Mouse (Mus musculus) ES-E14 (cell line): ENCODE data around the gene Zfand6. TPM values are rescaled to one million over a fixed set of nuclear protein-coding genes. Genes with fewer than 3 reads are reported as not detected.

ENCODE experiments used
- DNase-seq: peaks from one replicate; pipeline ENCODE4 v3.0.0-alpha.2; 2013; ENCODE audit warnings: low read depth, low spot score
- H3K27ac ChIP-seq: 2 replicates; pipeline ENCODE4 v1.5.1; 2012; ENCODE audit warnings: low read depth, mild to moderate bottlenecking, low read length, moderate library complexity, mixed read lengths; ENCODE audit not compliant: poor library complexity, insufficient read depth, severe bottlenecking
- H3K36me3 ChIP-seq: 2 replicates; pipeline ENCODE4 v1.6.1; 2012; ENCODE audit warnings: mild to moderate bottlenecking, low read length, moderate library complexity, mixed read lengths; ENCODE audit not compliant: control insufficient read depth, poor library complexity, insufficient read depth, severe bottlenecking
- H3K4me1 ChIP-seq, 2 experiments: fragments of 150-350 bp in 1 of 2; sonication (generic) in 1 of 2; 2 replicates each; pipeline ENCODE4 v1.6.1; 2012; ENCODE audit warnings: low read length in 2 of 2, mild to moderate bottlenecking in 1 of 2, mixed read lengths in 1 of 2; ENCODE audit not compliant: control insufficient read depth in 2 of 2, insufficient read depth in 2 of 2, poor library complexity in 1 of 2
- H3K4me3 ChIP-seq, 2 experiments: fragments of 150-350 bp in 1 of 2; sonication (generic) in 1 of 2; 2 replicates each; pipeline ENCODE4 v1.5.1; 2012; ENCODE audit warnings: low read length in 2 of 2, low read depth in 1 of 2, mild to moderate bottlenecking in 1 of 2, mixed read lengths in 1 of 2; ENCODE audit not compliant: insufficient read depth in 1 of 2, poor library complexity in 1 of 2, severe bottlenecking in 1 of 2
- H3K9ac ChIP-seq: 2 replicates; pipeline ENCODE4 v1.6.1; 2012; ENCODE audit warnings: low read depth, mild to moderate bottlenecking, low read length, mixed read lengths; ENCODE audit not compliant: poor library complexity, insufficient read depth, severe bottlenecking
- H3K9me3 ChIP-seq: fragments of 150-350 bp; sonication (generic); 2 replicates; pipeline ENCODE4 v1.6.1; 2012; ENCODE audit warnings: low read depth, mild to moderate bottlenecking, low read length; ENCODE audit not compliant: control insufficient read depth, insufficient read depth
- CHD2 ChIP-seq: IDR thresholded peaks from 2 replicates; pipeline ENCODE4 v1.6.1; 2014; ENCODE audit warnings: mild to moderate bottlenecking, low read depth, low read length, inconsistent platforms
- HCFC1 ChIP-seq: IDR thresholded peaks from 2 replicates; pipeline ENCODE4 v1.6.1; 2012; ENCODE audit warnings: low read length, inconsistent platforms, borderline replicate concordance; ENCODE audit not compliant: insufficient read depth
- MAFK ChIP-seq: IDR thresholded peaks from 2 replicates; pipeline ENCODE4 v1.6.1; 2014; ENCODE audit warnings: mild to moderate bottlenecking, low read depth, low read length, inconsistent platforms; ENCODE audit not compliant: insufficient read depth
- ZC3H11A ChIP-seq: IDR thresholded peaks from 2 replicates; pipeline ENCODE4 v1.6.1; 2012; ENCODE audit warnings: low read depth, mild to moderate bottlenecking, inconsistent platforms, low read length, borderline replicate concordance
- ZNF384 ChIP-seq: IDR thresholded peaks from 2 replicates; pipeline ENCODE4 v1.6.1; 2012; ENCODE audit warnings: low read depth, low read length, inconsistent platforms
- in situ Hi-C, 2 experiments: fragments of 600-800 bp; cut with MboI; formaldehyde crosslinking; loops; one replicate each; pipeline ENCODE4 v1.15.1; 2025; ENCODE audit warnings: low sequenced_read_pairs in 2 of 2, inconsistent platforms in 1 of 2; ENCODE audit not compliant: unreplicated experiment in 2 of 2
- total RNA-seq: library from RNA; depleted of rRNA; stranded (reverse); fragments of 300-350 nt; gene quantifications from 2 replicates; pipeline ENCODE4 v1.2.3, GENCODE M21; 2012; rRNA removed

The Zfand6 gene
- total RNA-seq, 1 experiment, result 47.9 TPM

GRCm38 (mm10) chr7:84578841-84579240 lies 110.9 kb downstream of the Zfand6 start:
- Histone ChIP-seq H3K36me3 (no peaks in the 10 kb centered on the region), H3K9me3 (no peaks in the 10 kb centered on the region), H3K27ac (no peak overlapping the region), H3K4me1 (peaks cover 0 to 3% of the 10 kb centered on the region in 2 experiments; a peak in 1 of 4 replicates), H3K9ac (no peak overlapping the region), H3K4me3 (no peak overlapping the region)
- DNase-seq, result peak; percentile 4
- in situ Hi-C loops, result no loop called here
- TF ChIP-seq ZC3H11A (no peak), CHD2 (no peak), HCFC1 (no peak), MAFK (no peak), ZNF384 (no peak)

GRCm38 (mm10) chr7:84577034-84577433 lies 112.7 kb downstream of the Zfand6 start:
- no peaks in the 10 kb centered on the region for H3K36me3 ChIP-seq
- no peak overlapping the region for H3K9ac ChIP-seq
- no peak overlapping the region for H3K4me3 ChIP-seq
- DNase-seq, result no peak
- peaks cover 0 to 3% of the 10 kb centered on the region in 2 experiments; a peak in 1 of 4 replicates for H3K4me1 ChIP-seq
- H3K9me3 ChIP-seq, result no peaks in the 10 kb centered on the region
- no peak overlapping the region for H3K27ac ChIP-seq
- TF ChIP-seq MAFK, result no peak
- TF ChIP-seq ZNF384, result no peak
- TF ChIP-seq ZC3H11A, result no peak
- TF ChIP-seq CHD2, result no peak
- no peak for TF ChIP-seq HCFC1
- in situ Hi-C loops, result no loop called here

GRCm38 (mm10) chr7:84566200-84566599 lies 123.6 kb downstream of the Zfand6 start:
- DNase-seq, result no peak
- no peak overlapping the region for H3K27ac ChIP-seq
- H3K9ac ChIP-seq, result no peak overlapping the region
- in situ Hi-C loops, result no loop called here
- no peaks in the 10 kb centered on the region for H3K4me1 ChIP-seq
- H3K36me3 ChIP-seq, result no peaks in the 10 kb centered on the region
- no peak overlapping the region for H3K4me3 ChIP-seq
- no peak for TF ChIP-seq ZNF384
- no peak for TF ChIP-seq ZC3H11A
- no peak for TF ChIP-seq CHD2
- no peak for TF ChIP-seq HCFC1
- TF ChIP-seq MAFK, result no peak
- no peaks in the 10 kb centered on the region for H3K9me3 ChIP-seq

- H3K9me3 ChIP-seq, result no peaks in the 10 kb centered on the region
- no peak overlapping the region for H3K4me3 ChIP-seq
- H3K4me1 ChIP-seq, result no peaks in the 10 kb centered on the region
- no peak overlapping the region for H3K27ac ChIP-seq
- in situ Hi-C loops, result no loop called here
- H3K36me3 ChIP-seq, result no peaks in the 10 kb centered on the region
- no peak overlapping the region for H3K9ac ChIP-seq
- TF ChIP-seq MAFK (no peak), HCFC1 (no peak), CHD2 (no peak), ZC3H11A (no peak), ZNF384 (no peak)
- no peak for DNase-seq
Observed at GRCm38 (mm10) chr7:84564236-84564635, 125.5 kb downstream of the Zfand6 start.

Other genes starting within 250 kb of the Zfand6 start
- 0.05 and 0.36 TPM in 2 replicates for gene Gm2115, start 161.0 kb downstream of the Zfand6 start, total RNA-seq
- gene Fah, start 83.2 kb downstream of the Zfand6 start, total RNA-seq, result 9.2 and 10.3 TPM in 2 replicates
- gene Olfr291, start 163.6 kb upstream of the Zfand6 start, total RNA-seq, result not detected in 2 replicates